Mouse (Mus musculus): ENCODE results near the gene Gtf2h1. TPM values are rescaled to one million over a fixed set of nuclear protein-coding genes. Genes with fewer than 3 reads are reported as not detected.

Gtf2h1 gene
- 58.0 and 62.4 TPM in 2 replicates for polyA plus RNA-seq (2014; fragmentation: Nextera tagmentation; extraction: Ambion mirVana)

DNA sequence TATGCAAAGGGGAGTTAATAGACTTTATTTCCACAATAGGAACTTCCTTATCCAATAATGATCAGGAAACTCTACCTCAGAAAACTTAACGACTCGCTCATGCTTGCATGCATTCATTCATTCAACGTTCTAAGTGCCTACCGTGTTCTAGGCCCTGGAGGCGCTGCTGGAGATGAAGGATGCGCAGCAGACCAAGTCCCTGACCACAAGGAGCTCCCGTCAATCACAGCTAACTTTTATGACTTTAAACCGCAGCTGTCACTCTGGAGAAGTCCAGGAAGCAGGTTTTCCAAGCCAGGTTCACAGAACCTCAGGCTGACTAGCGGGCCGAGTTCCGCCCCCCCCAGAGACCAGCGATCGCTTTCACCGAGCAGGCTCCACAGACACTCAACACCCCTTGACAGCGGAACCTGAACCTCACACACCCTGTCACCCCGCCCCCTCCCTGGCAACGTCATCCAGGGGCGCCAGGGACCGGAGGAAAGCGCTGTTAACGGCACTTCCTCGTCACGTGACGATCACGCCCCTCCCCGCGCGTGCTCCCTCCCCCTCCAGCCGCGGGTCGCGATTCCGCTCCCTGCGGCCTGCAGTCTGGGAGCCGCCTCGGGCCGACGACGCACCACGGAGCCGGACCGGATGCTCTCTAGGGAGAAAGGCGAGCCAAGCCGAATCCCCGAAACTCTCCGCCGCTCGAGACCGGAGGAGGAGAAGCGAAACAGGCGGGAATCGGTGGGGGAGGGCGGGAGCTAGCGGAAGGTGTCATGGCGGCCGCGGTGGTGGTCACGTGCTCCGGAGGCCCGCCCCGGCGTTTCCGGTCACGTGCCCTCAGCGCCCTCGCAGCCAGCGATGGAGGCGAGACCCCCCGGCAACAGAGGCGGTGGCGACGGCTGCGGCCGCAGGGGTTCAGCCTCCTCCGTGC is at the start of gene Gtf2h1, which contains the start of gene Hps5:
Gtf2h1 (plus strand) TSS at position 817 of the 919 bp plus-strand sequence.
Hps5 (minus strand) TSS at position 778 of the 919 bp plus-strand sequence.
- peak; percentile 100 for DNase-seq (ENCODE audit: low spot score, missing footprints)
- peaks cover 11% of the 10 kb centered on the region for H3K4me1 ChIP-seq (ENCODE audit: control insufficient read depth, insufficient read depth, low read length)
- peak within 1 kb of the TSS; percentile 89 for H3K4me3 ChIP-seq (ENCODE audit: low read depth, low read length)
- peak within 1 kb of the TSS; percentile 85 for H3K9ac ChIP-seq (ENCODE audit: low read length)
- ATAC-seq (ENCODE audit: low FRiP score): peak; percentile 99
- H3K4me2 ChIP-seq: peak within 1 kb of the TSS; percentile 96
- no peaks in the 10 kb centered on the region for H3K9me3 ChIP-seq (ENCODE audit: control insufficient read depth, low read length)
- H3K36me3 ChIP-seq (ENCODE audit: control insufficient read depth, insufficient read depth, low read length): peaks cover 2% of the 10 kb centered on the region; the same call in 1 of the 2 replicates
- under 1% methylated on average over 74 of the region's 75 CpGs for WGBS
- H3K27me3 ChIP-seq (ENCODE audit: control insufficient read depth, insufficient read depth, low read length): no peaks in the 10 kb centered on the region
- H3K27ac ChIP-seq (ENCODE audit: low read depth, low read length): peak within 1 kb of the TSS; percentile 76

DNA sequence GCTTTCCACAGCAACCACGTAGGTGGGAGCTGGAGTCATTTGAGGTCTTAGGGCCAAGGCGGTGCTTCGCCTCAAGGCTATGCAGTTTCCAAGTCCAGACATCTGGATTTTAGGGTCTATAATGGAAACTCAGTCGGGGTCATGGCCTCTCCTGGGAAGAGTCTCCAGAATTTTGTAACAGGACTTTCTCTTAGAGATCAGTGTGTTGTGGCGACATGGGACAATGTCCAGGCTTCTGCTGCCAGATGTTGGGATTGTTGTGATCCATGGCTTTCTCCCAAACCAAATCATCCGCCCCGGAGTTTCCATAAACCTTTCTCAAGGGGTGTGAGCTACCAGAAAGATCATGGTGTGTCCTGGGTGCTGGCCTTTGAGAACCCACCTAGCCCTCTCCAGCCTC is 49.5 kb upstream of the Gtf2h1 start:
- Histone ChIP-seq H3K4me1 (ENCODE audit: control insufficient read depth, insufficient read depth, low read length) (no peaks in the 10 kb centered on the region), H3K4me3 (ENCODE audit: low read depth, low read length) (no peak overlapping the region)

DNA sequence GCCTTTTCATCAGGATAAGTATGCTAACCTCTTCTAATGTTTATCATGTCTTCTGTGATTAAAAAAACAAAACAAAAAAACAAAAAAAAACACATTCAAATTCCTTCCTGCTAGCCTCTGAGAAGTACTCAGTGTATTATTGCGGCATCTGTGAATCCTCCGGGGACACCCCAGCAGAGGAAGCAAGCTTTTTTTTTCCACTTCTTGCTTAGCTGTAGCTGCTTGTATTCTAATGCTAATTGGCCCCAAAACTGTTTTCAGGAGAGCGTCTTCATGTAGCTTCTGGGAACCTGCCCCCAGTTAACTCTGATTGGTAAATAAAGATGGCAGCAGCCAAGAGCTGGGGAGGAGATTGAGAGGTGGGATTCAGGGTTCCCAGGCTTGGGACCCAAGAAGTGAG is 47.4 kb upstream of the Gtf2h1 start:
- Histone ChIP-seq H3K27ac (ENCODE audit: low read depth, low read length) (no peak overlapping the region), H3K4me3 (ENCODE audit: low read depth, low read length) (no peak overlapping the region), H3K36me3 (ENCODE audit: control insufficient read depth, insufficient read depth, low read length) (no peaks in the 10 kb centered on the region), H3K9ac (ENCODE audit: low read length) (no peak overlapping the region), H3K27me3 (ENCODE audit: control insufficient read depth, insufficient read depth, low read length) (no peaks in the 10 kb centered on the region), H3K4me1 (ENCODE audit: control insufficient read depth, insufficient read depth, low read length) (no peaks in the 10 kb centered on the region), H3K4me2 (no peak overlapping the region), H3K9me3 (ENCODE audit: control insufficient read depth, low read length) (no peaks in the 10 kb centered on the region)
- 42% methylated on average over 3 of the region's 3 CpGs for WGBS
- ATAC-seq (ENCODE audit: low FRiP score) (no peak), DNase-seq (ENCODE audit: low spot score, missing footprints) (no peak)

More for the DNA sequence above, 49.5 kb upstream of the Gtf2h1 start:
- no peak overlapping the region for H3K4me2 ChIP-seq
- no peaks in the 10 kb centered on the region for H3K36me3 ChIP-seq (ENCODE audit: control insufficient read depth, insufficient read depth, low read length)
- H3K27ac ChIP-seq (ENCODE audit: low read depth, low read length): no peak overlapping the region
- 89% methylated on average over 7 of the region's 7 CpGs for WGBS
- no peak overlapping the region for H3K9ac ChIP-seq (ENCODE audit: low read length)
- ATAC-seq (ENCODE audit: low FRiP score) (no peak), DNase-seq (ENCODE audit: low spot score, missing footprints) (no peak)
- H3K9me3 ChIP-seq (ENCODE audit: control insufficient read depth, low read length): no peaks in the 10 kb centered on the region
- H3K27me3 ChIP-seq (ENCODE audit: control insufficient read depth, insufficient read depth, low read length): no peaks in the 10 kb centered on the region

DNA sequence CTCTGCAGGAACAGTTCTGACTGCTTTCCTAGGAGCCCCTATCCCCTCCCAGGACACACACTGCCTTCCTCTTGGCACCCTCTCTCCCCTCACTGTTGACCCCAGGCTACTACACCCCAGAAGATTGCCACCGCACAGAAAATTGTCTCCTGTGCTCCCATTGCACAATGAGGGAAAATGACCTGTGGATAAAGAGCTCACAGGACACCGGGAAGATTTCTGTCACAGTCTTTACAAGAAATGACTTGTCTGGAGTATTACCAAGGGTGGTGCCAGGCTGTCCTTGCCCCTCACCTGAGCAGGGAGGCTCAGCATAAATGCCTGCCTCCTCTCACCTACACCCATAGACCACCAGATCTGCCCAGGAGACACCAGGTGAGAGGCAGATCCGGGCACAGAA is 44.4 kb upstream of the Gtf2h1 start, which contains the start of gene Saa2:
Saa2 (plus strand) TSS at position 301 of the 400 bp plus-strand sequence.
- no peaks in the 10 kb centered on the region for H3K4me1 ChIP-seq (ENCODE audit: control insufficient read depth, insufficient read depth, low read length)
- H3K36me3 ChIP-seq (ENCODE audit: control insufficient read depth, insufficient read depth, low read length): no peaks in the 10 kb centered on the region
- DNase-seq (ENCODE audit: low spot score, missing footprints) (no peak), ATAC-seq (ENCODE audit: low FRiP score) (no peak)
- no peak within 1 kb of the TSS for H3K27ac ChIP-seq (ENCODE audit: low read depth, low read length)
- H3K4me2 ChIP-seq: no peak within 1 kb of the TSS
- H3K4me3 ChIP-seq (ENCODE audit: low read depth, low read length): no peak within 1 kb of the TSS
- WGBS: 85% methylated on average over 3 of the region's 3 CpGs
- H3K27me3 ChIP-seq (ENCODE audit: control insufficient read depth, insufficient read depth, low read length): no peaks in the 10 kb centered on the region
- H3K9ac ChIP-seq (ENCODE audit: low read length): no peak within 1 kb of the TSS
- no peaks in the 10 kb centered on the region for H3K9me3 ChIP-seq (ENCODE audit: control insufficient read depth, low read length)

DNA sequence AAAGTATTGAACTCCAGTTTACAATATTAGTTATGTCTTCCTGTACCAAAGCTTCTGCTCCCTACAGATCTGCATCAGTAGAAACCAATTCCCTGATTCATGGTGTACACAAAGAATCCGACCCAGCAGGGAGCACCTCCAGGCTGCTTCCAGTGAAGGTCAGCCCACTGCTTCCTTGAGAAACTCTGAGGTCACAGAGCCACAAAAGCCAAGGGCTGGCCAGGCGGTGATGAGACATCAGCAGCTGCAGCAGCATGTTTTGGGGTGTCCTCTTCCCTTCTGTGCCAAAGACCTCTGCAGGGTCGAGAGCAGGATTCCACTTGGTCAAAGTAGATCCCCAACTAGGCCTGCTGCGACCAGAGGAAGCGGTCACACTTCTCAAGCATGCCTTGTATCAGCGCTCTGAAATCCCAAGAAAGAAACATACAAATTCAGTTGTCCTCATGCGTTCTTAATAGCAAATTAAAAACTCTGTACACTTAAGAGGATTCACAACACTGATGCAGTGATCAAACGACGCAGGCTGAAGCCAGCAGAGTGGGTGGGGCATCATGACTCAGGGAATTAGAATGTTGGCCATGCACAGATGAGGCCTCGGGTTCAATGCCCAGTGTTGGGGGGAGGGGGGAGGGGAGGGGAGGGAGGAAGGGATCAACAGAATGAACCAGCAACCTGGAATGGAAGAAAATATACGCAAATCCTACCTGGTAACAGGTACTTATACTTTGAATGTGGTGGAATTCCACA is 34.7 kb upstream of the Gtf2h1 start:
- Histone ChIP-seq H3K9ac (ENCODE audit: low read length) (no peak overlapping the region), H3K4me3 (ENCODE audit: low read depth, low read length) (no peak overlapping the region), H3K27ac (ENCODE audit: low read depth, low read length) (no peak overlapping the region), H3K9me3 (ENCODE audit: control insufficient read depth, low read length) (no peaks in the 10 kb centered on the region), H3K4me2 (no peak overlapping the region), H3K36me3 (ENCODE audit: control insufficient read depth, insufficient read depth, low read length) (peaks cover 10% of the 10 kb centered on the region; the same call in 1 of the 2 replicates), H3K27me3 (ENCODE audit: control insufficient read depth, insufficient read depth, low read length) (no peaks in the 10 kb centered on the region), H3K4me1 (ENCODE audit: control insufficient read depth, insufficient read depth, low read length) (peaks cover 3% of the 10 kb centered on the region; the same call in 1 of the 2 replicates)
- WGBS: 76% methylated on average over 11 of the region's 11 CpGs
- ATAC-seq (ENCODE audit: low FRiP score) (no peak), DNase-seq (ENCODE audit: low spot score, missing footprints) (no peak)

DNA sequence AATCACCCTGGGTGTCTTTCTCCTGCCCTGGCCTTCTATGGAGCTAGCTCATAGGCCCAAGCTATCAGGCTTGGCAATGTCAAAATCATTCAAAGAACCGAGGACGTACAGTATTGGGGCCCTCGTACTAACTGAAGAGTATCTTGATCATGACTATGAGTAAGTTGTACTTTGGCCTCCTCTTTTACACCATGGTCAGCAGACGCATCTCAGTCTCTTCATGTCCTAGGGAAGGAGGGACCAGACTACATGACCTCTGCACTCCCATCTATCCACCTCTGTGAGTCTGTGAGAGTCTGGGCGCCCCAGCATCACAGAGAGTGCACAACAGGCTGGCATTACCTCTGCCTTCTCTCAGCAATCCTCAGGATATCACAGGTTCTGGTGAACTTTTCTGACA is 33.3 kb upstream of the Gtf2h1 start:
- ATAC-seq (ENCODE audit: low FRiP score): no peak
- WGBS: 94% methylated on average over 5 of the region's 5 CpGs
- Histone ChIP-seq H3K9ac (ENCODE audit: low read length) (no peak overlapping the region), H3K4me2 (no peak overlapping the region), H3K4me1 (ENCODE audit: control insufficient read depth, insufficient read depth, low read length) (peaks cover 3% of the 10 kb centered on the region; the same call in 1 of the 2 replicates), H3K9me3 (ENCODE audit: control insufficient read depth, low read length) (no peaks in the 10 kb centered on the region), H3K27me3 (ENCODE audit: control insufficient read depth, insufficient read depth, low read length) (no peaks in the 10 kb centered on the region), H3K36me3 (ENCODE audit: control insufficient read depth, insufficient read depth, low read length) (peaks cover 12% of the 10 kb centered on the region; the same call in 1 of the 2 replicates), H3K4me3 (ENCODE audit: low read depth, low read length) (no peak overlapping the region), H3K27ac (ENCODE audit: low read depth, low read length) (no peak overlapping the region)
- no peak for DNase-seq (ENCODE audit: low spot score, missing footprints)

DNA sequence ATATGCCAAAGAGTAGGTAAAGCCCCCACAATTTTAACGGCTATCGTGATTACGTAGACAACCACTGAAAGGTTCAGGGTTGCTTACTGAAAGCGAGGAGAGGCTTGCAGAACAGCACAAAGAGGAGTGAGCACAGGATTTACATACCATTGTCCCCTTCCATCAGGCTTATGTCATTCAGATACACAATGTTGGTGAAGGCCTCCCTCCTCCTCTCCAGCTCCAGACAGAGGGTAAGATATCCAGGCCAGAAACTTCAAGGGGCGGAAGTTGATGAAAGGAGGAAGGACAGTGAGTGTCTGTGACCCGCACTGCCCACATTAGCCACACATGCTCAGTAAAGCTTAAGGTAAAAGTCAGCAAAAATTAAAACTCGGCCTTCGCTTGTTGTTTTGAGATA is 31.2 kb upstream of the Gtf2h1 start:
- Histone ChIP-seq H3K4me1 (ENCODE audit: control insufficient read depth, insufficient read depth, low read length) (peaks cover 3% of the 10 kb centered on the region; the same call in 1 of the 2 replicates), H3K27me3 (ENCODE audit: control insufficient read depth, insufficient read depth, low read length) (no peaks in the 10 kb centered on the region), H3K36me3 (ENCODE audit: control insufficient read depth, insufficient read depth, low read length) (peaks cover 24% of the 10 kb centered on the region), H3K4me2 (no peak overlapping the region), H3K9me3 (ENCODE audit: control insufficient read depth, low read length) (no peaks in the 10 kb centered on the region), H3K9ac (ENCODE audit: low read length) (no peak overlapping the region), H3K27ac (ENCODE audit: low read depth, low read length) (no peak overlapping the region), H3K4me3 (ENCODE audit: low read depth, low read length) (no peak overlapping the region)
- ATAC-seq (ENCODE audit: low FRiP score): no peak
- 66% methylated on average over 8 of the region's 8 CpGs for WGBS
- DNase-seq (ENCODE audit: low spot score, missing footprints): no peak

DNA sequence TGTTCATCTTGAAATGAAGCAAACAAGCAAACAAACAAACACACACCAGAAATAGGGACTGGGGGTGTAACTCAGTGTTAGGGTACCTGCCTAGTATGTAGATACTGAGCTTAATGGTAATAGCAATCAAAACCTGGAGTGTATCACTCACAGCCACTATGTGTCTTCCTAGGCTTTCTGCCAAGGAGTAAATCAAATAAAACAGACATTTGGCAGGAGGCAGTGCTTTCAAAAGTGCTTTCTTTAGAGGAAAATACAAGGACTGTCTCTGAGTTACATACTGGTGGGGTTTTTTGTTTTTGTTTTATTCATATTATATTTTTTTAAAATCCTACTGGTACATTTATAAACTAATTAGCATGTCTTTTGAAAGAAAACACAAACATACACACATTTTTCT is 28.5 kb upstream of the Gtf2h1 start:
- no peak overlapping the region for H3K9ac ChIP-seq (ENCODE audit: low read length)
- DNase-seq (ENCODE audit: low spot score, missing footprints): no peak
- H3K27me3 ChIP-seq (ENCODE audit: control insufficient read depth, insufficient read depth, low read length): no peaks in the 10 kb centered on the region
- H3K4me1 ChIP-seq (ENCODE audit: control insufficient read depth, insufficient read depth, low read length): peaks cover 3% of the 10 kb centered on the region; the same call in 1 of the 2 replicates
- no peak for ATAC-seq (ENCODE audit: low FRiP score)
- no peak overlapping the region for H3K27ac ChIP-seq (ENCODE audit: low read depth, low read length)
- H3K36me3 ChIP-seq (ENCODE audit: control insufficient read depth, insufficient read depth, low read length): peaks cover 22% of the 10 kb centered on the region
- no peaks in the 10 kb centered on the region for H3K9me3 ChIP-seq (ENCODE audit: control insufficient read depth, low read length)
- H3K4me2 ChIP-seq: no peak overlapping the region
- H3K4me3 ChIP-seq (ENCODE audit: low read depth, low read length): no peak overlapping the region

Data from midbrain, embryonic 11.5 days (tissue).